Mouse (Mus musculus): ENCODE results near the gene Dnajb8. TPM values are rescaled to one million over a fixed set of nuclear protein-coding genes. Genes with fewer than 3 reads are reported as not detected.

The Dnajb8 gene
- polyA plus RNA-seq (2014; fragmentation: Illumina TruSeq; extraction: RNeasy Lipid Tissue Mini Kit (QIAGEN cat#74804); ENCODE audit: low read depth, low replicate concordance): not detected

DNA sequence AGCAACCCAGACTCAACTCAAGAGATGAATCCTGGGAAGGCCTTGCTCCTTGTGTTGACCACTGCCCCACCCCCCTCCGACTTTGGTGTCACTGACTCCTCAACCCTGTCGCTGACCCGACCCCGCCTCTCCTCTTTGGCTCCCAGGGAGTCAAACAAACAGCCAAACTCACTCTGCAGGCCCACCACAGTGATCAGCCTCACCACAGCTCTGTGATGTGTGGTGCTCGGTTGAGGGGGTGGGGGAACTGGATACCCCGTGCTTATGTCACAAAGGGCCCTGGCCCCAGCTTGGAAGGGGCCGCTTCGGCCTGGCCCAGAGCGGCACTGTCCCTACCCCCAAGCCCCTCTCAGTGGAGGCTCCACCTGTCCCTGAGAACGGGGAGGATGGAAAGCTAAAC lies at the start of gene Dnajb8:
Dnajb8 (plus strand) TSS at position 301 of the 400 bp plus-strand sequence.

DNA sequence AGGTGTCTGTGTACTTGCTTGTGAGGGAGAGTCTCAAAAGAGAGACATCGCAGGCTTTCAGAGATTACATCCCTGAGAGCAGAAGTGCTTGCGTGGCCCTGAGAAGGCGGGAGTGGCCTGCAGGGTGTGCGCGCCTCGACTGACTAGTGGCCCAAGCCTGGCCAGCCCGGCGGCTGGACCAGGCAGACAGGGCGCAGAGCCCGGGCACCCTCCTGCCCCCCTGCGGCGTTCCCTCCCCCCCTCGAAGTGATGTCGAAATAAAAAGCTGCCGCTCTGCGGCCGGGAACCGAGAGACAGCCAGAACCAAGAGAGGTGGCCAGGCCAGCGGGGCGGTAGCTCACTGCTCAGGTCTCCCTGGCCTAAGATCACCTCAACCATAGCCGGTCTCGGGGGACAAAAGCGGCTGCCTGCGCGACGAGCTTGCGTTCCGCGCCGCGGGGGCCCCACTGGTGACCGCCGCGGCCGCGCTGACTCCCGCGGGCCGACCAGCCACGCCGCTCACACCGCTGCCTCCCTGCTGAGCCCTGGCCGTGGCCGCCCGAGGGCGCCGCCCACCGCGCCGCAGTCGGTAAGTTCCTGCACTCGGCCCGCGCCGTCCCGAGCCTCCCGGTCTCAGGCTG lies 28.5 kb upstream of the Dnajb8 start, which contains the start of gene Gata2:
Gata2 (plus strand) TSS at position 459 of the 620 bp plus-strand sequence.

Other genes with a start within 250 kb of the Dnajb8 start
- gene H1fx, start 240.6 kb upstream of the Dnajb8 start, polyA plus RNA-seq (2014; fragmentation: Illumina TruSeq; extraction: RNeasy Lipid Tissue Mini Kit (QIAGEN cat#74804); ENCODE audit: low read depth, low replicate concordance): not detected
- 441 TPM for gene Rab7, start 177.0 kb upstream of the Dnajb8 start, polyA plus RNA-seq (2014; fragmentation: Illumina TruSeq; extraction: RNeasy Lipid Tissue Mini Kit (QIAGEN cat#74804); ENCODE audit: low read depth, low replicate concordance)
- 144 TPM for gene Rpn1, start 137.8 kb upstream of the Dnajb8 start, polyA plus RNA-seq (2014; fragmentation: Illumina TruSeq; extraction: RNeasy Lipid Tissue Mini Kit (QIAGEN cat#74804); ENCODE audit: low read depth, low replicate concordance)
- gene Gata2, start 28.4 kb upstream of the Dnajb8 start, polyA plus RNA-seq (2014; fragmentation: Illumina TruSeq; extraction: RNeasy Lipid Tissue Mini Kit (QIAGEN cat#74804); ENCODE audit: low read depth, low replicate concordance): 10.2 TPM
- 1.5 TPM for gene Eefsec, start 224.3 kb downstream of the Dnajb8 start, polyA plus RNA-seq (2014; fragmentation: Illumina TruSeq; extraction: RNeasy Lipid Tissue Mini Kit (QIAGEN cat#74804); ENCODE audit: low read depth, low replicate concordance)
- gene Ruvbl1, start 243.1 kb downstream of the Dnajb8 start, polyA plus RNA-seq (2014; fragmentation: Illumina TruSeq; extraction: RNeasy Lipid Tissue Mini Kit (QIAGEN cat#74804); ENCODE audit: low read depth, low replicate concordance): 9.4 TPM

Measured in adrenal gland, adult 10 weeks (tissue).